Comparison of ENCODE assay signal across 12 mouse cellular contexts in genomic region chr12:17694589-17695115, GRCm38 (mm10). TPM values are rescaled to one million over a fixed set of nuclear protein-coding genes. Genes with fewer than 3 reads are reported as not detected.
DNase-seq lines count a peak whose midpoint lies in the region; ATAC-seq lines count a peak whose summit lies in the region.
"Had no signal": no experiment of that assay in that cellular context is flagged by ENCODE, and none has a peak within 500 bp of the region (broad histone marks: within the 10 kb centered on the region; RNA-seq: fewer than 3 reads in every experiment).

No protein-coding gene starts in this region.

- 57% methylated on average over 1 of the region's 1 CpGs for WGBS in kidney, embryonic 15.5 days
- WGBS in forebrain, embryonic 11.5 days: 79% methylated on average over 1 of the region's 1 CpGs

- no peak overlapping the region for H3K4me3 ChIP-seq in kidney, embryonic 15.5 days (replicated peaks)
- no peak overlapping the region for H3K4me3 ChIP-seq in forebrain, embryonic 11.5 days (ENCODE audit: low read depth, low read length)
- H3K4me3 ChIP-seq: embryonic facial prominence, embryonic 15.5 days had no signal

- H3K36me3 ChIP-seq in kidney, embryonic 15.5 days: no peaks in the 10 kb centered on the region
- no peaks in the 10 kb centered on the region for H3K36me3 ChIP-seq in forebrain, embryonic 11.5 days (ENCODE audit: control insufficient read depth, insufficient read depth, low read length)
- H3K36me3 ChIP-seq: embryonic facial prominence, embryonic 15.5 days had no signal

- H3K9me3 ChIP-seq in kidney, embryonic 15.5 days (replicated peaks): no peaks in the 10 kb centered on the region
- no peaks in the 10 kb centered on the region for H3K9me3 ChIP-seq in forebrain, embryonic 11.5 days (ENCODE audit: control insufficient read depth, low read length)
- H3K9me3 ChIP-seq: embryonic facial prominence, embryonic 15.5 days had no signal

- DNase-seq in kidney, adult 18-20 months: peak; percentile 53
- peak; percentile 36 for DNase-seq in urinary bladder, postnatal 14 days (ENCODE audit: low spot score)
- no peak for DNase-seq in urinary bladder, postnatal 36 days (ENCODE audit: low spot score in 2 of 2)
- DNase-seq in kidney, postnatal 4 days: peak; percentile 46 to 55
- DNase-seq in thymus, postnatal 4 days: peak; percentile 76
- DNase-seq in forebrain, embryonic 11.5 days (ENCODE audit: low spot score): no peak
- DNase-seq in layer of hippocampus, adult 9-10 months (ENCODE audit: low spot score): no peak
- DNase-seq: gastrocnemius, postnatal 36 days had no signal

- no peaks in the 10 kb centered on the region for H3K27me3 ChIP-seq in kidney, embryonic 15.5 days
- H3K27me3 ChIP-seq in forebrain, embryonic 11.5 days (ENCODE audit: control insufficient read depth, insufficient read depth, low read length): no peaks in the 10 kb centered on the region; the same call in 1 of the 2 replicates
- H3K27me3 ChIP-seq: embryonic facial prominence, embryonic 15.5 days had no signal

- peaks cover 60% of the 10 kb centered on the region for H3K4me1 ChIP-seq in kidney, embryonic 15.5 days
- H3K4me1 ChIP-seq in forebrain, embryonic 11.5 days (replicated peaks; ENCODE audit: control insufficient read depth, insufficient read depth, low read length): peaks cover 22% of the 10 kb centered on the region

- H3K4me2 ChIP-seq in kidney, embryonic 15.5 days: no peak overlapping the region
- H3K4me2 ChIP-seq in forebrain, embryonic 11.5 days (ENCODE audit: low read depth, low read length, severe bottlenecking): no peak overlapping the region
- H3K4me2 ChIP-seq: embryonic facial prominence, embryonic 15.5 days had no signal

- no peak overlapping the region for H3K27ac ChIP-seq in kidney, embryonic 15.5 days
- no peak overlapping the region for H3K27ac ChIP-seq in forebrain, embryonic 11.5 days (ENCODE audit: low read depth, low read length)

- ATAC-seq in kidney, embryonic 15.5 days (replicated peaks; ENCODE audit: low FRiP score): no peak
- no peak for ATAC-seq in forebrain, embryonic 11.5 days (replicated peaks; ENCODE audit: low FRiP score)
- ATAC-seq: forebrain, embryonic 16.5 days; intestine, embryonic 16.5 days had no signal

- no peak overlapping the region for H3K9ac ChIP-seq in kidney, embryonic 15.5 days
- no peak overlapping the region for H3K9ac ChIP-seq in forebrain, embryonic 11.5 days (ENCODE audit: low read length)
- H3K9ac ChIP-seq: embryonic facial prominence, embryonic 15.5 days had no signal

RNA-seq across cellular contexts. Expression of gene Hpcal1, which starts 4.0 kb away (rescaled TPM):
- 51.4 and 55.5 TPM in 2 replicates for polyA plus RNA-seq in kidney, embryonic 15.5 days (2015; fragmentation: Nextera tagmentation; extraction: Ambion mirVana)
- polyA plus RNA-seq in forebrain, embryonic 11.5 days (2014; fragmentation: Nextera tagmentation; extraction: Ambion mirVana): 41.9 and 45.7 TPM in 2 replicates

Comparison
In these comparisons a context has a peak if more than half of its experiments do, and no peak if none do; other contexts are left out.
1. DNase-seq: peak in kidney, adult 18-20 months (single experiment), urinary bladder, postnatal 14 days (single experiment), kidney, postnatal 4 days (2 of 2) and thymus, postnatal 4 days (single experiment); none in urinary bladder, postnatal 36 days (0 of 2), forebrain, embryonic 11.5 days (single experiment) and layer of hippocampus, adult 9-10 months (single experiment).